Comparison of ENCODE assay signal across 10 mouse cellular contexts in genomic region chr3:108010286-108010685, GRCm38 (mm10). TPM values are rescaled to one million over a fixed set of nuclear protein-coding genes. Genes with fewer than 3 reads are reported as not detected.
DNase-seq lines count a peak whose midpoint lies in the region; TF ChIP-seq lines count a peak whose summit lies in the region.
"Had no signal": no experiment of that assay in that cellular context is flagged by ENCODE, and none has a peak within 500 bp of the region (broad histone marks: within the 10 kb centered on the region; RNA-seq: fewer than 3 reads in every experiment).

No protein-coding gene starts in this region.

- H3K27ac ChIP-seq in layer of hippocampus, adult 2 months = peak overlapping the region; percentile 80

- H3K4me3 ChIP-seq in layer of hippocampus, adult 2 months = no peak overlapping the region

- no peak for TF ChIP-seq CTCF in layer of hippocampus, adult 2 months (conservative IDR thresholded peaks at IDR 0.05)

- DNase-seq in adrenal gland, adult (ENCODE audit: inconsistent age in 2 of 2, low spot score in 1 of 2) = peak; percentile 64 to 80
- DNase-seq in adrenal gland, postnatal 4 days (ENCODE audit: low spot score in 2 of 2) = no peak
- peak; percentile 49 for DNase-seq in layer of hippocampus, adult 11-12 months (ENCODE audit: low spot score)
- DNase-seq in layer of hippocampus, adult 9-10 months (ENCODE audit: low spot score) = no peak
- peak; percentile 35 for DNase-seq in NIH3T3 (ENCODE audit: low read depth)
- DNase-seq in layer of hippocampus, adult 2 months (ENCODE audit: low spot score in 2 of 2) = peak; percentile 49 to 50
- no peak for DNase-seq in thymus, postnatal 14 days
- DNase-seq in T-cell, adult 2 months (ENCODE audit: low spot score) = no peak
- DNase-seq: cerebellum, adult 11-12 months had no signal

RNA-seq across cellular contexts. Expression of gene Gstm1, which starts 7.5 kb away (rescaled TPM):
- 100 to 1,000 TPM; 144 to 170 TPM for total RNA-seq in adrenal gland, postnatal 4 days (2021)
- 100 to 1,000 TPM; 350 to 371 TPM for total RNA-seq in layer of hippocampus, adult 2 months (2021)

RNA-seq across cellular contexts. Expression of gene Gstm2, which starts 24.0 kb away (rescaled TPM):
- 100 to 1,000 TPM; 134 to 153 TPM for total RNA-seq in adrenal gland, postnatal 4 days (2021)
- 1 to 10 TPM; 2.3 to 3.6 TPM for total RNA-seq in layer of hippocampus, adult 2 months (2021)
- total RNA-seq: neutrophil, adult 5-6 weeks had no signal

RNA-seq across cellular contexts. Expression of gene Gstm4, which starts 34.4 kb away (rescaled TPM):
- 10 to 100 TPM; 15.6 to 16.5 TPM for total RNA-seq in adrenal gland, postnatal 4 days (2021)
- 10 to 100 TPM; 11.5 to 12.3 TPM for total RNA-seq in layer of hippocampus, adult 2 months (2021)

RNA-seq across cellular contexts. Expression of gene Gstm3, which starts 41.2 kb away (rescaled TPM):
- total RNA-seq in adrenal gland, postnatal 4 days (2021) = under 1 TPM in 1 of 2 experiments, not detected in 1; 0.31 TPM
- total RNA-seq in layer of hippocampus, adult 2 months (2021) = not detected
- total RNA-seq: neutrophil, adult 5-6 weeks had no signal

Comparison
In these comparisons a context has a peak if more than half of its experiments do, and no peak if none do; other contexts are left out.
1. DNase-seq: peak in adrenal gland, adult (2 of 2), layer of hippocampus, adult 11-12 months (single experiment), NIH3T3 (single experiment) and layer of hippocampus, adult 2 months (2 of 2); none in adrenal gland, postnatal 4 days (0 of 2), layer of hippocampus, adult 9-10 months (single experiment), thymus, postnatal 14 days (single experiment) and T-cell, adult 2 months (single experiment).
2. RNA of gene Gstm2, which starts 24.0 kb away (total RNA-seq): 134 to 153 TPM in adrenal gland, postnatal 4 days; 2.3 to 3.6 TPM in layer of hippocampus, adult 2 months; every median in the first group is over 10 times any median in the second.